Mouse (Mus musculus): ENCODE results near the gene Mapk8ip3. TPM values are rescaled to one million over a fixed set of nuclear protein-coding genes. Genes with fewer than 3 reads are reported as not detected.

The Mapk8ip3 gene
- polyA plus RNA-seq, 1 experiment from 2014 or later: 36.5 TPM

GRCm38 (mm10) chr17:24896241-24896992 is 40.4 kb downstream of the Mapk8ip3 start, which contains the start of gene Nme3:
Gene Nme3, plus strand, starts transcription at chr17:24896500.
- ATAC-seq (ENCODE audit: low FRiP score): peak; percentile 75
- Histone ChIP-seq H3K36me3 (ENCODE audit: control insufficient read depth, insufficient read depth, low read length) (peaks cover 33% of the 10 kb centered on the region), H3K27ac (ENCODE audit: low read depth, low read length) (peak within 1 kb of the TSS; percentile 56), H3K27me3 (ENCODE audit: control insufficient read depth, insufficient read depth, low read length) (no peaks in the 10 kb centered on the region), H3K4me1 (ENCODE audit: control insufficient read depth, insufficient read depth, low read length) (peaks cover 25% of the 10 kb centered on the region), H3K9me3 (ENCODE audit: control insufficient read depth, low read length) (no peaks in the 10 kb centered on the region), H3K4me2 (peak within 1 kb of the TSS; percentile 70), H3K9ac (ENCODE audit: low read length) (peak within 1 kb of the TSS; percentile 90), H3K4me3 (ENCODE audit: low read depth, low read length) (peak within 1 kb of the TSS; percentile 90)
- 2% methylated on average over 47 of the region's 50 CpGs for WGBS
- DNase-seq (ENCODE audit: low spot score, missing footprints): peak; percentile 94

GRCm38 (mm10) chr17:24895571-24896240 is 41.1 kb downstream of the Mapk8ip3 start:
- 0 out of 2 replicates have a peak, but pooled peaks have one; percentile 1 for ATAC-seq (ENCODE audit: low FRiP score)
- H3K27ac ChIP-seq (ENCODE audit: low read depth, low read length): no peak overlapping the region
- peak overlapping the region; percentile 90 for H3K9ac ChIP-seq (ENCODE audit: low read length)
- WGBS: 12% methylated on average over 23 of the region's 23 CpGs
- H3K4me2 ChIP-seq: peak overlapping the region; percentile 70
- H3K36me3 ChIP-seq (ENCODE audit: control insufficient read depth, insufficient read depth, low read length): peaks cover 35% of the 10 kb centered on the region
- H3K27me3 ChIP-seq (ENCODE audit: control insufficient read depth, insufficient read depth, low read length): no peaks in the 10 kb centered on the region
- peak; percentile 92 for DNase-seq (ENCODE audit: low spot score, missing footprints)
- peak overlapping the region; percentile 90 for H3K4me3 ChIP-seq (ENCODE audit: low read depth, low read length)
- H3K9me3 ChIP-seq (ENCODE audit: control insufficient read depth, low read length): no peaks in the 10 kb centered on the region
- peaks cover 25% of the 10 kb centered on the region for H3K4me1 ChIP-seq (ENCODE audit: control insufficient read depth, insufficient read depth, low read length)

GRCm38 (mm10) chr17:24894995-24895547 is 41.7 kb downstream of the Mapk8ip3 start, which contains the start of the genes Eme2 and Mrps34:
Gene Eme2, minus strand, starts transcription at chr17:24895087.
Gene Mrps34, plus strand, starts transcription at chr17:24895116.
- Histone ChIP-seq H3K4me3 (ENCODE audit: low read depth, low read length) (peak within 1 kb of the TSS; percentile 90), H3K27ac (ENCODE audit: low read depth, low read length) (peak within 1 kb of the TSS; percentile 56), H3K9me3 (ENCODE audit: control insufficient read depth, low read length) (no peaks in the 10 kb centered on the region), H3K4me2 (peak within 1 kb of the TSS; percentile 70), H3K27me3 (ENCODE audit: control insufficient read depth, insufficient read depth, low read length) (no peaks in the 10 kb centered on the region), H3K4me1 (ENCODE audit: control insufficient read depth, insufficient read depth, low read length) (peaks cover 25% of the 10 kb centered on the region), H3K36me3 (ENCODE audit: control insufficient read depth, insufficient read depth, low read length) (peaks cover 34% of the 10 kb centered on the region), H3K9ac (ENCODE audit: low read length) (peak within 1 kb of the TSS; percentile 90)
- peak; percentile 62 for ATAC-seq (ENCODE audit: low FRiP score)
- WGBS: under 1% methylated on average over 62 of the region's 62 CpGs
- peak; percentile 98 for DNase-seq (ENCODE audit: low spot score, missing footprints)

GRCm38 (mm10) chr17:24894061-24894994 is 42.4 kb downstream of the Mapk8ip3 start:
- Histone ChIP-seq H3K27me3 (ENCODE audit: control insufficient read depth, insufficient read depth, low read length) (no peaks in the 10 kb centered on the region), H3K9ac (ENCODE audit: low read length) (peak overlapping the region; percentile 90), H3K27ac (ENCODE audit: low read depth, low read length) (peak overlapping the region; percentile 44; the same call in 1 of the 2 replicates), H3K4me3 (ENCODE audit: low read depth, low read length) (peak overlapping the region; percentile 90), H3K4me1 (ENCODE audit: control insufficient read depth, insufficient read depth, low read length) (peaks cover 25% of the 10 kb centered on the region), H3K36me3 (ENCODE audit: control insufficient read depth, insufficient read depth, low read length) (peaks cover 26% of the 10 kb centered on the region), H3K4me2 (peak overlapping the region; percentile 70), H3K9me3 (ENCODE audit: control insufficient read depth, low read length) (no peaks in the 10 kb centered on the region)
- DNase-seq (ENCODE audit: low spot score, missing footprints) (no peak), ATAC-seq (ENCODE audit: low FRiP score) (peak; percentile 22)
- WGBS: 10% methylated on average over 31 of the region's 31 CpGs

- DNase-seq (ENCODE audit: low spot score, missing footprints) (no peak), ATAC-seq (ENCODE audit: low FRiP score) (no peak)
- Histone ChIP-seq H3K9me3 (ENCODE audit: control insufficient read depth, low read length) (no peaks in the 10 kb centered on the region), H3K4me3 (ENCODE audit: low read depth, low read length) (no peak overlapping the region), H3K36me3 (ENCODE audit: control insufficient read depth, insufficient read depth, low read length) (peaks cover 17% of the 10 kb centered on the region), H3K4me1 (ENCODE audit: control insufficient read depth, insufficient read depth, low read length) (peaks cover 25% of the 10 kb centered on the region), H3K27me3 (ENCODE audit: control insufficient read depth, insufficient read depth, low read length) (no peaks in the 10 kb centered on the region), H3K4me2 (no peak overlapping the region), H3K27ac (ENCODE audit: low read depth, low read length) (no peak overlapping the region), H3K9ac (ENCODE audit: low read length) (no peak overlapping the region)
- 89% methylated on average over 2 of the region's 2 CpGs for WGBS
Measured at GRCm38 (mm10) chr17:24893276-24893675, 43.5 kb downstream of the Mapk8ip3 start.

GRCm38 (mm10) chr17:24892785-24893184 is 44.0 kb downstream of the Mapk8ip3 start:
- H3K9ac ChIP-seq (ENCODE audit: low read length): no peak overlapping the region
- DNase-seq (ENCODE audit: low spot score, missing footprints): no peak
- no peak overlapping the region for H3K4me2 ChIP-seq
- peaks cover 15% of the 10 kb centered on the region for H3K36me3 ChIP-seq (ENCODE audit: control insufficient read depth, insufficient read depth, low read length)
- H3K27ac ChIP-seq (ENCODE audit: low read depth, low read length): no peak overlapping the region
- no peaks in the 10 kb centered on the region for H3K9me3 ChIP-seq (ENCODE audit: control insufficient read depth, low read length)
- ATAC-seq (ENCODE audit: low FRiP score): no peak
- H3K4me3 ChIP-seq (ENCODE audit: low read depth, low read length): no peak overlapping the region
- no peaks in the 10 kb centered on the region for H3K27me3 ChIP-seq (ENCODE audit: control insufficient read depth, insufficient read depth, low read length)
- H3K4me1 ChIP-seq (ENCODE audit: control insufficient read depth, insufficient read depth, low read length): peaks cover 25% of the 10 kb centered on the region
- WGBS: 84% methylated on average over 12 of the region's 12 CpGs

- H3K27me3 ChIP-seq (ENCODE audit: control insufficient read depth, insufficient read depth, low read length): no peaks in the 10 kb centered on the region
- DNase-seq (ENCODE audit: low spot score, missing footprints) (no peak), ATAC-seq (ENCODE audit: low FRiP score) (no peak)
- peaks cover 25% of the 10 kb centered on the region for H3K4me1 ChIP-seq (ENCODE audit: control insufficient read depth, insufficient read depth, low read length)
- peaks cover 15% of the 10 kb centered on the region for H3K36me3 ChIP-seq (ENCODE audit: control insufficient read depth, insufficient read depth, low read length)
- H3K9me3 ChIP-seq (ENCODE audit: control insufficient read depth, low read length): no peaks in the 10 kb centered on the region
- no peak overlapping the region for H3K4me3 ChIP-seq (ENCODE audit: low read depth, low read length)
- no peak overlapping the region for H3K9ac ChIP-seq (ENCODE audit: low read length)
- no peak overlapping the region for H3K27ac ChIP-seq (ENCODE audit: low read depth, low read length)
- WGBS: 94% methylated on average over 13 of the region's 13 CpGs
- no peak overlapping the region for H3K4me2 ChIP-seq
Measured at GRCm38 (mm10) chr17:24891321-24891720, 45.5 kb downstream of the Mapk8ip3 start.

All from midbrain, embryonic 11.5 days (tissue).